Mouse (Mus musculus) forebrain, embryonic 12.5 days (tissue): ENCODE measurements around the gene Abhd6. TPM values are rescaled to one million over a fixed set of nuclear protein-coding genes. Genes with fewer than 3 reads are reported as not detected.

Source experiments
- ATAC-seq: fragments of 200-750 bp; cut with Nextera tagmentation; 2 replicates; pipeline ENCODE4 v1.8.0; 2017; ENCODE audit warnings: moderate TSS enrichment; ENCODE audit not compliant: low FRiP score
- H3K27ac ChIP-seq: fragments of 300-500 bp; sonication (generic); 2 replicates; pipeline ENCODE4 v1.5.1; 2016; ENCODE audit warnings: mild to moderate bottlenecking
- H3K27me3 ChIP-seq: fragments of 300-500 bp; sonication (generic); 2 replicates; pipeline ENCODE4 v1.6.1; 2016; ENCODE audit warnings: mild to moderate bottlenecking
- H3K36me3 ChIP-seq: fragments of 300-500 bp; sonication (generic); replicated peaks from 2 replicates; pipeline ENCODE4 v1.6.1; 2016; ENCODE audit warnings: mild to moderate bottlenecking
- H3K4me1 ChIP-seq: fragments of 300-500 bp; sonication (generic); 2 replicates; pipeline ENCODE4 v1.6.1; 2016
- H3K4me2 ChIP-seq: fragments of 300-500 bp; sonication (generic); 2 replicates; pipeline ENCODE4 v1.6.1; 2016; ENCODE audit warnings: mild to moderate bottlenecking, moderate library complexity
- H3K4me3 ChIP-seq: fragments of 300-500 bp; sonication (generic); replicated peaks from 2 replicates; pipeline ENCODE4 v1.5.1; 2016; ENCODE audit warnings: mild to moderate bottlenecking
- H3K9ac ChIP-seq: fragments of 300-500 bp; sonication (generic); 2 replicates; pipeline ENCODE4 v1.6.1; 2016; ENCODE audit warnings: mild to moderate bottlenecking
- H3K9me3 ChIP-seq: fragments of 300-500 bp; sonication (generic); 2 replicates; pipeline ENCODE4 v1.6.1; 2016
- WGBS: fragments of 180-500 bp; shearing (Covaris S2); methylation state at CpG from one replicate; pipeline ENCODE4 v1.1.7; 2016; 5-methylcytosine and 5-hydroxymethylcytosine counted together
- polyA plus RNA-seq: library from polyadenylated mRNA; unstranded; fragments of >200 nt; fragmentation: Nextera tagmentation; extraction: Ambion mirVana; gene quantifications from 2 replicates; pipeline ENCODE4 v1.2.1, GENCODE M21; 2016

Abhd6 gene
- polyA plus RNA-seq, 1 experiment from 2014 or later: 18.8 TPM

DNA sequence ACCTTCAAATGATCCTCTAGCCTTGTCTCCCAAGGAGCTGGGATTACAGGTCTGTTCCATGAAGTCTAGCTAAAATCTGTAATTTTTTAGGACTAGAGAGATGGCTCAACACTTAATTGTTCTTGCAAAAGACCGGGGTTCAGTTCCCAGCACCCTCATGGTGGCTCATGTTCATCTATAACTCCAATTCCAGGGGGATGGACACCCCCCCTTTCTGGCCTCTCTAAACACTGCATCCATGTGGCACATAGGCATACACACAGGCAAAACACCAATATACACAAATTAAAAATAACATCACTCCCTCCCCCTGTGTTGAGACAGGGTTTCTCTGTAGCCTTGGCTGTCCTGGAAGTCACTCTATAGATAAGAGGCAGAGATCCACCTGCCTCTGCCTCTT lies 17.3 kb downstream of the Abhd6 start:
- 95% methylated on average over 1 of the region's 1 CpGs for WGBS
- H3K4me3 ChIP-seq: no peak overlapping the region
- ATAC-seq: no peak

DNA sequence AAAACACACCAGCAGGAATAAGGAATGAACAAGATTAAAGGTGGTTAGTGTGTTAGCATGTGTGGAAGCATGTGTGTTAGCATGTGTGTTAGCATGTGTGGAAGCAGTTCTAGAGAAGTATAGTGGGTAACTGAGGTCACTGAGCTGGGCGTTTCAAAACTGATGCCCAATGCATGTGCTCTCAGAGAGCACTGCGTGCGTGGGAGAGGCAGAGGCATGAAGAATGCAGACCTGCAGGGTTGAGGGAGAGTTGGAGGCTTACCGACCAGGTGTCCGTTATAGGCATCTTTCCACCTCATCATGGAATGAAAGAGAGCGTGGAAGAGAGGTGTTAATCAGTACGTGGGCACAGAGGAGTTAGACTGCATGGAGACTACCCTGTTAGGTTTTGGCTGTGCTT lies 17.8 kb downstream of the Abhd6 start:
- no peak for ATAC-seq
- Histone ChIP-seq H3K27me3 (no peaks in the 10 kb centered on the region), H3K4me3 (no peak overlapping the region), H3K4me1 (no peaks in the 10 kb centered on the region), H3K9me3 (no peaks in the 10 kb centered on the region), H3K36me3 (peaks cover 4% of the 10 kb centered on the region; the same call in 1 of the 2 replicates), H3K27ac (no peak overlapping the region), H3K4me2 (no peak overlapping the region), H3K9ac (no peak overlapping the region)
- 81% methylated on average over 7 of the region's 7 CpGs for WGBS

More for the DNA sequence above, 17.3 kb downstream of the Abhd6 start:
- Histone ChIP-seq H3K9me3 (no peaks in the 10 kb centered on the region), H3K4me1 (no peaks in the 10 kb centered on the region), H3K27me3 (no peaks in the 10 kb centered on the region), H3K27ac (no peak overlapping the region), H3K4me2 (no peak overlapping the region), H3K36me3 (peaks cover 2% of the 10 kb centered on the region; the same call in 1 of the 2 replicates), H3K9ac (no peak overlapping the region)

DNA sequence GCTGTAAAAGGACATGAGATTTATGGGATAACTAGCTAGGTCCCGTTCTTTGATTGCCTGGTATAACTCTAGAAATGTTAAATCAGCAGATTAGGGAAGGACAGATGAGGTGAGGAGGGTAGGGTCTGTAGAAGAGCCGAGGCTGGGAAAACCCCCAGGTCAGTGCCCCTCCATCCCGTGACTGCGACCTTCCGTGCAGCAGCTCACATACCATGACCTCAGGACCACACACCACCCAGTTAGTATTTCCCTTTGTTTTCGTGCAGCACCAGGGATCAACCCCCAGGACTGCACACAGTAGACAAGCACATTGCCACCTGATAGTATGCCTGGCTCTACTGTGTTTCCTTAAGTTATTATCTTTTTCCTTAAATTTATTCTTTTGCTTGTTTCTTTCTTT lies 21.8 kb downstream of the Abhd6 start:
- Histone ChIP-seq H3K4me2 (no peak overlapping the region), H3K27ac (no peak overlapping the region), H3K4me3 (no peak overlapping the region), H3K27me3 (no peaks in the 10 kb centered on the region), H3K9ac (no peak overlapping the region), H3K9me3 (no peaks in the 10 kb centered on the region), H3K4me1 (no peaks in the 10 kb centered on the region), H3K36me3 (peaks cover 4% of the 10 kb centered on the region; the same call in 1 of the 2 replicates)
- no peak for ATAC-seq
- WGBS: 64% methylated on average over 6 of the region's 6 CpGs

DNA sequence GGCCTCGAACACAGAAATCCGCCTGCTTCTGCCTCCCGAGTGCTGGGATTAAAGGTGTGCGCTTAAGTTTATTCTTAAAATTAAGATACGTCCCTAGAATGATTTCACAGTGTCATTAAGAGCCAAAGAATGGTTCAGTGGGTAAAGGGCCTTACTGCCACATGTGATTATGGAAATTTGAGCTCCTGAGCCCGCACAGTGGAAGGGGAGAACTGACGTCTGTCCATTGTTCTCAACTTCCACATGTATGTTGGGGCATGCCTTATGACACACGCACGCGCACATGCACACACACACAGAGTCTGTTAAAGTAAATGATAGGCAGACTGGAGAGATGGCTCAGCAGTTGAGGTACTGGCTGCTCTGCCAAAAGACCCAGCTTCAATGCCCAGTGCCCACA lies 22.2 kb downstream of the Abhd6 start:
- no peak for ATAC-seq
- Histone ChIP-seq H3K27ac (no peak overlapping the region), H3K4me3 (no peak overlapping the region), H3K9me3 (no peaks in the 10 kb centered on the region), H3K9ac (no peak overlapping the region), H3K4me2 (no peak overlapping the region), H3K27me3 (no peaks in the 10 kb centered on the region), H3K36me3 (peaks cover 4% of the 10 kb centered on the region; the same call in 1 of the 2 replicates), H3K4me1 (no peaks in the 10 kb centered on the region)
- 92% methylated on average over 10 of the region's 10 CpGs for WGBS

DNA sequence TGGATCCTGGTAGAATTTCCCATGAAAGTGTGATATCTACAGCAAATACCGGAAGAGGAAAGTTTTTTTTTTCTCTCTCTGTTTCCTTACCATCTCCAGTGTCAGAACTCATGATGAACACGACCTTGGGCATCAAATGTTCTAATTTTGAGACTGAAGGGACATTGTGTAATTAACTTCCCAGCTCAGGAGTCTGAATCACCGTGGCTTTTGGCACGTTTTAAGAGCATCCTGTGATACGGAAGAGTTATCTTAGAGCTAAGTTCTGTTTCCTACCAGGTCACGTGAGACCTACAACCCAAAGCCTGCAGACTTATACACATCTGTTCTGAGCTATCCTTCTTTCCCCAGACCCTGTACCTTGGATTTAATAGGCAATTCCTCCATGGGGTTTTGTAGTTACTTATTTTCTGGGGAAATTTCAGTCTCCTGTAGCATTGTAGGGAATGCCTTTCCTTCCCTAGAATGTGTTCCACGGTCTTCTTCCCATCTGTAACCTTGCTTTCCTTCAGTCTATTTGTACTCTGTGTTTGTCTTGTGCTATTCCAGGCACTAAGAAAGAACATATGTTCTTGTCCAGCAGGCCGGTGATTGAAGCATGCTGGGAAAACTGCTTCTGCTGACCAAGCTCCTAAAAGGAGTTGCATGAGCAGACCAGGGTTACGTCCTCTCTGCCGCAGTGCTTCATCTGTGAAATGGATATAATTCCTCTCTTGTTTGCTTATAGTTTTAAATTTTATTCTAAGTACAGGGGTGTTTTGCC lies 24.2 kb downstream of the Abhd6 start:
- no peak for ATAC-seq
- Histone ChIP-seq H3K4me1 (peaks cover 7% of the 10 kb centered on the region), H3K9ac (no peak overlapping the region), H3K27ac (no peak overlapping the region), H3K4me3 (no peak overlapping the region), H3K9me3 (no peaks in the 10 kb centered on the region), H3K27me3 (no peaks in the 10 kb centered on the region), H3K4me2 (no peak overlapping the region), H3K36me3 (peaks cover 4% of the 10 kb centered on the region; the same call in 1 of the 2 replicates)
- WGBS: 86% methylated on average over 10 of the region's 10 CpGs

DNA sequence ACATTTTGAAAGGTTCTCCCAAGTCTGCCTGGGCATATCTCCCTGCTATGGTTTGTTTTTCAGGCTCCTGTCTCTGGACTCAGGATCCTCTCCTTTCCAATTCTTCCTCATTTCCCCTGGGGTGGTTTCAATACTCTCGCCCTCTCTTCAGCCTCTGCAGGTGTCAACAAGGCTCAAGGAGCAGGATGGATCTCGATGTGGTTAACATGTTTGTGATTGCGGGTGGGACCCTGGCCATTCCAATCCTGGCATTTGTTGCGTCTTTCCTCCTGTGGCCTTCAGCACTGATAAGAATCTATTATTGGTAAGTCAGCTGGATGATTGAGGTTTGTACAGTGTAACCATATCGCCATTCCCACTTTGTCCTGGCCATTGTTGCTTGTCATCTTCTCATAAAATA lies 25.4 kb downstream of the Abhd6 start:
- no peak for ATAC-seq
- H3K9me3 ChIP-seq: no peaks in the 10 kb centered on the region
- 95% methylated on average over 5 of the region's 5 CpGs for WGBS
- H3K27me3 ChIP-seq: no peaks in the 10 kb centered on the region
- H3K4me2 ChIP-seq: no peak overlapping the region
- no peak overlapping the region for H3K27ac ChIP-seq
- peaks cover 4% of the 10 kb centered on the region; the same call in 1 of the 2 replicates for H3K36me3 ChIP-seq
- no peak overlapping the region for H3K9ac ChIP-seq
- no peak overlapping the region for H3K4me3 ChIP-seq
- peaks cover 11% of the 10 kb centered on the region for H3K4me1 ChIP-seq

DNA sequence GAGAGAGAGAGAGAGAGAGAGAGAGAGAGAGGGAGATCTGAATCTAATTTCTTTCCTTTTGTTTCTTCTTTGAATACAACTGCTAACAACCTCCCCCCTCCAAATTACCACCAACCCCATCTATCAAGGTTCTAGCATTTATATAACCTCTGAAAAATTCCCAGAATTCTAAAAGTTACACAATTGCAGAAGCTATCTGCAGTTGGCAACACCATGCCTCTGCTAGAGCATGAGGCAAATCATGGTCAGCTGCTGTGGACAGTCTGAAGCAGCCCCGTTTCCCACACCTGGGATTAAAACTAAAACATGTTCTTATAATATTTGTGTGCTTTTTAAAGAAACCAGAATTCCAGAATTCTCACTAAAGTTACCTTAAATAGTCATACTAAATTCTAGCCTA lies 27.1 kb downstream of the Abhd6 start:
- H3K27me3 ChIP-seq: no peaks in the 10 kb centered on the region
- H3K4me3 ChIP-seq: no peak overlapping the region
- H3K9me3 ChIP-seq: no peaks in the 10 kb centered on the region
- H3K9ac ChIP-seq: no peak overlapping the region
- no peak overlapping the region for H3K4me2 ChIP-seq
- peaks cover 11% of the 10 kb centered on the region for H3K4me1 ChIP-seq
- 91% methylated on average over 1 of the region's 1 CpGs for whole genome bisulfite sequencing
- peaks cover 4% of the 10 kb centered on the region; the same call in 1 of the 2 replicates for H3K36me3 ChIP-seq
- H3K27ac ChIP-seq: no peak overlapping the region
- no peak for ATAC-seq

DNA sequence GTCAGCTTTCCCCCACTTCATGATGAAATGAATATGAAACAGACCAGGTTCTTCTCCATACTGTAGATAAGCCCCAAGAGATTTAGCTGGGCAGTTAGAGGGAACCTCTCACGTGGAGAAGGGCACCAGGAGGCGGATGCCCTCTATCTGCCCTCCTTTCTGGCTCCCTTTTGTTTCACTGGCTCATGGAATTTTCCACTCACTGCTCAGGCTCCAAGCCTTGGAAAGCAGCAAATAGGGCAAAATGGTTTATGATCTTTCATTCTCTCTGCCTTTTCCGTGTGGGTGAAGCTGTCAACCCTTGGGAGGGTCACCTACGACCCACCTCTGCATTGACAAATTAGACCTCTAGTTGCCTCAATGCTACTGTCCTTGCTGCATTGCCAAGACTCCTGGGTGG lies 27.8 kb downstream of the Abhd6 start:
- H3K4me3 ChIP-seq: no peak overlapping the region
- H3K4me2 ChIP-seq: no peak overlapping the region
- no peaks in the 10 kb centered on the region for H3K9me3 ChIP-seq
- H3K9ac ChIP-seq: no peak overlapping the region
- H3K27me3 ChIP-seq: no peaks in the 10 kb centered on the region
- H3K4me1 ChIP-seq: peaks cover 11% of the 10 kb centered on the region
- ATAC-seq: no peak
- H3K27ac ChIP-seq: no peak overlapping the region
- WGBS: 48% methylated on average over 4 of the region's 4 CpGs
- H3K36me3 ChIP-seq: no peaks in the 10 kb centered on the region

DNA sequence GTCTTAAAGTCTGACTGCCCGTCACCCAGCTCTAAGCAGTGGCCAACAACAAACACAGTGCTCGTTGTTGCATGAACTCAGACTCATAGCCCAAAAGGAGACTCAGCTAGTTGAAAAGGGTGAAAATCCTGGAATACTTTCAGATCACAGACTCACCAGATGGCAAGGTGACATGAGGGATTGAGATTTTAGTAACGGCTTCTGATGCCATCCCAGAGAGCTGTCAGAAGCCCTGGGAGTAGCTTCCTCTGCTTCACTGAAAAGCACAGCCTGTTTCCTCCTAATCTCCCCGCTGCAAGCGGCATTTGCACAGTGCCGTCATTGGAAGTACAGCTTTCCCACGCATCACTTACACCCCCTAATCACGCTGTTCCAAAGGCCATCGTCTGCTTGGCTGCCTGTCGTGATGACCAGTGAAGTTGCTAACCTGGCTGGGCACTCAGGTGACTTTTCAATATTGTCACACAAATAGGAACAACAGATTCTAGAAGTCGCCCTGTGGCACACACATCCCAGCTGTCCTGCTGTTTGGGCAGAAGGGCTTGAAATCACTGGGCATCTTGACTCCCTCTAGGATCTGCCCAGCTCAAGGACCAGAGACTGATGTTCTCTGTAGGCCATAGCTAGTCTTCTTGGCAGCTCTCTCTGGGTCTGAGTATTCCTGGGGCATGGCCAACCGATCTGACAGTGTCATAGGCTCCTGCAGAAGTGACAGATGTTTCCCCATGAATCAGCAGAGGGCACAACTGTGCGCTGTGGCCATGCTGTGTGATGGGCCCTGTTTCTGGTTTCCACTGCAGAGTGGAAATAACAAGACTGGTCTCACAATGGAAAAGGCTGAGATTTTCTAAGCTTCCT lies 29.6 kb downstream of the Abhd6 start:
- ATAC-seq: no peak

DNA sequence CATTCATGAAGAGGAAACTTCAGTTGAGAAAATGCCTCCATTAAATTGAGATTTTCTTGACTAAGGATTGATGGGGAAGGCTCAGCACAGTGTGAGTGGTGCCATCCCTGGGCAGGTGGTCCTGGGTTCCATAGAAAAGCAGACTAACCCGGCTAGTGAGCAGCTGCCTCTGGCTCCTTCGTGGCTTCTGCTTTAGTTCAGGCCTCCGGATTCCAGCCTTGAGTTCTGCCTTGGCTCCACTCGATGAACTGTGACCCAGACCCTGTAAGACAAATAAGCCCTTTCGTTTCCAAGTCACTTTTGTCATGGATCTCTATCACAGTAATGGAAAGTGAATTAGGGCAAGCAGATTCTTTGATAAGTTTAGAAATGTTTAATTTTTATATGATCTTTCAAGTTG lies 31.9 kb downstream of the Abhd6 start:
- H3K36me3 ChIP-seq: no peaks in the 10 kb centered on the region
- no peaks in the 10 kb centered on the region for H3K27me3 ChIP-seq
- WGBS: 75% methylated on average over 5 of the region's 5 CpGs
- H3K9ac ChIP-seq: no peak overlapping the region
- H3K9me3 ChIP-seq: no peaks in the 10 kb centered on the region
- H3K4me2 ChIP-seq: no peak overlapping the region
- H3K4me1 ChIP-seq: peaks cover 11% of the 10 kb centered on the region
- no peak for ATAC-seq
- H3K4me3 ChIP-seq: no peak overlapping the region
- H3K27ac ChIP-seq: no peak overlapping the region

More for the DNA sequence above, 29.6 kb downstream of the Abhd6 start:
- Histone ChIP-seq H3K27me3 (no peaks in the 10 kb centered on the region), H3K27ac (no peak overlapping the region), H3K4me1 (peaks cover 11% of the 10 kb centered on the region), H3K9me3 (no peaks in the 10 kb centered on the region), H3K36me3 (no peaks in the 10 kb centered on the region), H3K9ac (no peak overlapping the region), H3K4me3 (no peak overlapping the region), H3K4me2 (no peak overlapping the region)
- WGBS: 52% methylated on average over 13 of the region's 13 CpGs

DNA sequence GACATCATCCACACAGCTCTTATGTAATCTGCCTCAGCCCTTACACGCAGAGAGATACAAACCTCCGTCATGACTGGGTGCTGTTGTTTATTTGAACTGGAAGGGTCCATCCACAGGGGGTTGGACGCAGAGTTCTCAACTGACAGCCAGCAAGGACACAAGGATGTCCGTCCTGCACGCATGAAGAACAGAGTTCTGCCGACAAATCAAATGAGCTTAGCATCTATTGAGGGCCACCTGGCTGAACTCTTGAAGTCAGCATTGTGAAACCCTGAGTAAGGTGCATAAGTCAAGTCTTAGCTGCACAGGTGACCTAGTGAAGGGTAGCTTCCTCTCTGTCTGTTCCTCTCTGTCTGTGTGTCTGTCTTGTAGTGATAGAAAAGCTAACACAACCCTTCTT lies 33.2 kb downstream of the Abhd6 start:
- 92% methylated on average over 6 of the region's 6 CpGs for WGBS
- Histone ChIP-seq H3K4me2 (no peak overlapping the region), H3K27me3 (no peaks in the 10 kb centered on the region), H3K4me1 (peaks cover 9% of the 10 kb centered on the region), H3K36me3 (no peaks in the 10 kb centered on the region), H3K9ac (no peak overlapping the region), H3K27ac (no peak overlapping the region), H3K9me3 (no peaks in the 10 kb centered on the region), H3K4me3 (no peak overlapping the region)
- no peak for ATAC-seq

DNA sequence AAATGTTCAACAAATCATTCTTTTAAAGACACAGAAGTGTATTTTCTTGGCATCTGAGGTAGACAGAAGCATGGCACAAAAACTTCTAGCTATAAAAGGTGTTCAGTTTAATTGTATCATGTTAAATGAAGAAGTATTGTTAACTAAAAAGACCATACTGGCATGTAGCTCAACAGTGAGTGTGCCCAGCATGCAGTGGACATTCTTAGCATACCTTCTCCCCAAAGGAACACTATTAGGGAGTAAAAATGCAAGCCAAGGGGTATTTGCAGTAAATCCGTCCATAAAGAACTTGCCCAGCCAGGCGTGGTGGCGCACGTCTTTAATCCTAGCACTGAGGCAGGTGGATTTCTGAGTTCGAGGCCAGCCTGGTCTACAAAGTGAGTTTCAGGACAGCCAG lies 33.7 kb downstream of the Abhd6 start:
- no peak overlapping the region for H3K4me2 ChIP-seq
- H3K4me3 ChIP-seq: no peak overlapping the region
- 67% methylated on average over 5 of the region's 5 CpGs for WGBS
- no peak overlapping the region for H3K27ac ChIP-seq
- H3K9me3 ChIP-seq: no peaks in the 10 kb centered on the region
- H3K9ac ChIP-seq: no peak overlapping the region
- H3K4me1 ChIP-seq: peaks cover 9% of the 10 kb centered on the region
- ATAC-seq: no peak
- H3K36me3 ChIP-seq: no peaks in the 10 kb centered on the region
- H3K27me3 ChIP-seq: no peaks in the 10 kb centered on the region
